Mouse (Mus musculus): Measurements from ENCODE around the gene Dmc1.

Gene Dmc1

DNA sequence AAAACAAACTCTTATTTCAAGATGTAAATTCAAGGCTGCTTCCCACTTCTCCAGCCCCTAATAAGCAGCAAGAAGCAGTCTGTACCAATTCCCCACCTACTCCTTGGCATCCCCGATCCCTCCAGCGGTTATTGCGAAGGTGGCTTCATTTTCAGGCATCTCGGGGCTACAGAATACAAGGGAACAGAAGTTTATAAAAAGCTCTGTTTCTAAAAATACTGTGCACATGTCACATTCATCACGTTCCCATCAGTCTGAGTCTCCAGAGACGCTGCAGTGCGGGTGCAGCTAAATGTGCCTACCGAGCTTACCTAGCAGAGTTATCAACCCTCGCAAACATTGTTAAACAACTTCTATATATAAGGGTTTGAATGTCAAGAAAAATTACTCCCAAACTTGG is 42.5 kb downstream of the Dmc1 start:
- no peak for DNase-seq (ENCODE audit: low spot score)

DNA sequence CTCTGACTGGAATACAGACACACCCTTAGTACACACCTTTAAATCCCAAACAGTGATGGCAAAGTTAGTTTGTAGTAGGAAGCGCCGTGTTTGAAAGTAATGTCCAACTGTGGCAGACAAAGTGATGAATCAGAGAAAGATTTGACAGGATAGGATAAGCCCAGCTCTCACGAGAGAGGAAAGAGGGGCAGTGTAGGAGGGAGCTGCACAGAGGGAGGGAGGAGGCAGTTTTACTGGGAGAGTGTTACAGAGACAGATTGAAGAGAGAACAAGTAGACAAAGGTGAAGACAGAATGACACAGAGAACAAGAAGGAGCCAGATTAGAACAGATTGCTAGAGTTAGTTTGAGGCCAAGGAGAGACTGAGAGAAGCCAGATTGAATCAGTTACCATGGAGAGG is 45.3 kb downstream of the Dmc1 start:
- no peak for DNase-seq (ENCODE audit: low spot score)

DNA sequence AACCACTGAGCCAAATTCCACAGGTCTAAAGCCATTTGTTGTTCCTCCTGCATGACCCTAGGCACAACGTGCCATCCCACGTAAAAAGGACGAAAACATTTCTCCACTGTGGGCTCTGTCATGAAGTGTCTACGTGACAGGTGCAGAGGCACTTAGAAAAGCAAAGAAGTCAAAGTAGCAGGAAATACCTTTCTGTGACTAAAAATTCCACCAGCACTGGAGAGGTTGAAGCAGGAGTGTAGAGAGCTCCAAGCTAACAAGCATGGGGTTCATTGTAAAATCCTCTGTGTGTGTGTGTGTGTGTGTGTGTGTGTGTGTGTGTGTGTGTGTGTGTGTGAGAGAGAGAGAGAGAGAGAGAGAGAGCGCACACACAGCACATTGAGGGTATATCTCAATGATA is 52.3 kb downstream of the Dmc1 start:
- no peak for DNase-seq (ENCODE audit: low spot score)

DNA sequence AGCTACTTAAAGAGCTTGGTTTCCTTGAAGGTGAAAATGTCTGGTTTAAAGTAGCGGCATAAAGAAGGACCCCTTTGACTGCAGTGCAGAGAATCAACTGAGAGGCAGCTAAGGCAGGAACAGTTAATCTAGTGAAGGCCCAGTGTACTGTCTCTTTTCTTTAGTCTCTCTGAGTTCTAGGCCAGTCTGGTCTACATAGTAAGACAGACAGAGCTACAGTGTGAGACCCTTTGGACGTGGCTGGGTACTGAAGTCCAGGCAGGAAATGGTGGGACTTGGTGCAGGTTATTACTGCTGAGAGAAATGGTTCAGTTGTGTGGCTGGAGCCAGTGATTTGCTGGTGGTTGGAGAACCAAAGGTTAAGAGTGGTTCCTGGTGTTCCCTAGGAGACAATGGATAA is 56.7 kb downstream of the Dmc1 start:
- DNase-seq (ENCODE audit: low spot score), result no peak

DNA sequence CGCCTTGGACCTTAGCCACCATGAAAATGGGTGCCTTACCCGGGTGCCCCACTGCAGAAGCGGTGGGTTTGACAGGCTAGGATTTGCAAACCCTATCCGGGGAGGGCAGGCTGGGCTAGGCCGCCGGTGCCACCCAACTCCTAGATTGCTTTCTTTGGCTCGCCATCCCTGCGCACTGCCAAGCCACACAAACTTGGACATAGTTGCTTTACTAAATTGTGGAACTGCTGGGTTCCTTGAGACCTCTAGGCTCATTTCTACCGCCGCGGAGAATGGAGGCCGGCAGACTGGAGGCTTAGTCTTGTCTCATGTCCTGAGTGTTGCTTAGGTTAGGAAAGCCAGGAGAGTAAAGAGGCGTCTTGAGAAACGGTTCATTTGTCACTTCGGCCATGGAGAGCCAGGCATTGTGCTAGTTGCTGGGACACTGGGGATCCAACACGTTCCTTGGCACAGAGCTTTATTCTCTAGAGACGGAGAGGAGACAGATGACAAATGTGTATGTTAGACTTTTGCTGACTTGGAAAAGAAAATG is 57.6 kb downstream of the Dmc1 start:
- no peak for DNase-seq (ENCODE audit: low spot score)

DNA sequence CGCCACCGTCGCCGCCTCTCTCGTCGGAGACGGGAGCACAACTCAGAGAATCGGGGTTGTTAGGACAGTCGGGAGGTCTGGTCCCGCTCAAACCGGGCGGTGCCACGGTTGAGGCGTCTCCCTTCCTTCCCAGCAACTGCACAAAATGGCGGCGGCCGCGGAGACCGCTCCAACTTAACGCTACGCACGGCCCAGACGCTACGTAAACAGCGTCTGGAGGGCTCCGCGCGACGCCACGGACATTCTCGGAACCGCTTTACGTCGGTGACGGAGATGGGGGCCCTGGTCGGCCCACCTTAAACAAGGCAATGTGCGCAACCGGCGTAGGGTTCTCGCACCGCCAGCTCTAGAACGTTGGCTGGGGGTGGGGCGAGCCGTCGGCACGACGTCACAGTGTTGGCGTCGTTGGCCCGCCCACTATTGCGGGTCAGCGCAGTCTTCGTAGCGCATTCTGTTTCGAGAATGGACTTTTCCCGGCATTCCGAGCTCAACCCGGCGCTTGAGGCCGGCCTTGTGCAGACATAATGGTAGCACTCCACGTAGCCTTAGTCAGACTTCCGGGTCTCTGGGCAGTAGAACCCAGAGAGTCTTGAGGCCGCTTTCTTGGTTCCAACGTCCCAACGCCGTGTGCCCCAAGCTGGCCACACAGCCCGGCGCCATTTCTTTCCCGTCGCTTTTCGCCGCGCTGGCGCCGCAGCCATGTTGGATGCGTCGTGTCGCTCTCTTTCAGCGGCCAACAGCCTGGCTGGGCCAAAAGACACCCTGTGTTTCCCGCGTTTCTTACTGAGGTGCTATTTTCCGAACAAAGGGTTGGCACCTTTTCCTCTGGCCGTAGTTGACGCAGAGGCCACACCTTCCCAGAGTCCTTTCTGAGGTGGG is 58.3 kb downstream of the Dmc1 start, which contains the start of gene Ddx17:
TSS of gene Ddx17 (minus strand) at position 332 of the 879 bp plus-strand sequence.
- peak; percentile 97 for DNase-seq (ENCODE audit: low spot score)

DNA sequence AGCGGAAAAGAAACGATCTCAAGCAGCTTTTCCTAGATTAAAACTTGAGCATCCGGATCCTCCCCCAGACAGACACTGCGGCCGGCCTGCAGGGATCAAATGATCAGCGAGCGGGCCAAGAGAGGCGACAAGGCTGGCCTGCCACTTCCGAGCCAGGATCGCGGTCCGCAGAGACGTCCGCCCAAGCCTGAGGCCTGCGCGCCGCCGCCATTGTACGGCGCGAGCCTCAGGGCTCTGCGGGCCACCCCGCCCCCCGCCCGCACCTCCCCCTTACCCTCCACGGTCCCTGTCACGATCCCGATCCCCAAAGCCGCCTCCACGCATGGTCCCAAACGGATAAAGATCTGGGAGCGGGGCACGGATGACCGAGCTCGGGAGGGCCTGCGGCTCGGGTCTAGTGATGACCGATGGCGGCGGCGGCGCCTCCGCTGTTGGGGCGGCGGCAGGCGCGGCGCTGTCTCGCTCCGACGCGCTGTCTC is 58.9 kb downstream of the Dmc1 start:
- DNase-seq (ENCODE audit: low spot score), result no peak

DNA sequence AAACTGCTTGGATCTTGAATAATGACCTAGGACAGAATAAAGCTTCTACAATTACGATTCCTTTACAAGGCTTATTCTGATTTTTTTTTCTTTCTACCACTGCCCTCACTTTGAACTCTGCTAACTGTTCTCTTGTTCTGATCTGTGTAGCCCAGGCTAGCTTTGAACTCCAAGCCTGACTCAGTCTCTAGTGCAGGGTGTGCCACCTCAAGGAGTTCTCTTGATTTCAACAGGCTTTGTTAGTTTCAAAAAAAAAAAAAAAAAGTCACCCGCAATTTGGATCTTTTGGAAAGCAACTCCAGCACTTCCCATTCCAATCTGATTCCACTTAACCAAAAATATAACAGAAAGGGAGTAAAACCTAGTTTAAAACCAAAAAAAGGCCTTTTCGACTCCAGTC is 59.4 kb downstream of the Dmc1 start:
- DNase-seq (ENCODE audit: low spot score), result no peak

DNA sequence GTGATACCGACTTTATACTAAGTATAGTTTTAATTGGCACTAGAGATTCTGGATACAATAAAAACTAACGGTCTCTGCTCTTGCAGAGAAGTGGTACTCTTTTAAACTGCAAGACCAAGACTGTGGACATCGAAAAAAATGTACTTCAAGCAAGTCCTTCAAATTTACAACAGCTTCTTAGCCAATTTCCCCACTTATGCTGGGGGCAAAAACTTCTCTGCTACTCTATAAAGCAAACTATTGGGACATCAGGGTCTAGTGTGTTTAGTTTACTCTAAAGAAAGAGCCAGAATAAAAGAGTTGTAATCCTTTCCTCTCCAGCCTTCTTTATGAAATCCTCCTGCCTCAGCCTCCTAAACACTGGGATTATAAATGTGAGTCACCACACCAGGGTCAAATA is 60.9 kb downstream of the Dmc1 start:
- no peak for DNase-seq (ENCODE audit: low spot score)

DNA sequence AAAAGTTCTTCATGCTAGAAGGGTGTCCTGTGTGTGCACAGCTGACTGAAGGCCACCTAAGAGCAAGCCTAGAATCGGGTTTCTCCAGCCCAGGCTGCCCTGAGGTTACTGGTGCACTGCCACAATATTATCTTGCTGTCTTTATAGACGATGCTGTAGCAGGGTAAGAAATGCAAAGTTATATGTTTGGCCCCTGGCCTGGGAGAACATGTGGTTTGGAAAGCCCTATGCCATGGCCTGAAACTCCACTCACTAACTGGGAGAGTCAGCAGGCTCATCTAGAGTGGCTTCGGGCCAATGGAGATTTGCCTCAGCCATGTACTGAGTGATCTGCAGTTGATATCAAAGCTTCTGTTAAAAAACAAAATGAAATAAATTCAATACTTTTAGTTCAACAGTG is 71.1 kb downstream of the Dmc1 start:
- DNase-seq (ENCODE audit: low spot score), result no peak

DNA sequence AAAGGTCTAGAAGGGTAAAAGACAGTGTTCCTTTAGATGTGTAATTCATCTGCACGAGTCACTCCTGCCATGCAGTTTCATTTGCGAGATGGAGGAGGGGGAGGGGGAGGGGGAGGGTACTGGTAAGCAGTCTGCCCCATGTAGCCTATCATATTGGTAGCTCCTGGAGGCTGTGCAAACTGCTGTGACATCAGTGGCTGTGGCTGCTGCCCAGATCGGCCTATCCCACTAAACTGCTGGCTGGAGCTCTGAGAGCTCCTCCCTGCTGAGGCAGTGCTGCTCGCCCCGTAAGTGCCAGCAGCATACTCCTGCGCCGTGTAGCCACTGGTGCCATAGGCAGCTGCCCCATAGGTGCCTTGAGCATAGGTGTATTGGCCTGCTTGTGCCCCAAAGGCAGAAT is 75.0 kb downstream of the Dmc1 start:
- no peak for DNase-seq (ENCODE audit: low spot score)

DNA sequence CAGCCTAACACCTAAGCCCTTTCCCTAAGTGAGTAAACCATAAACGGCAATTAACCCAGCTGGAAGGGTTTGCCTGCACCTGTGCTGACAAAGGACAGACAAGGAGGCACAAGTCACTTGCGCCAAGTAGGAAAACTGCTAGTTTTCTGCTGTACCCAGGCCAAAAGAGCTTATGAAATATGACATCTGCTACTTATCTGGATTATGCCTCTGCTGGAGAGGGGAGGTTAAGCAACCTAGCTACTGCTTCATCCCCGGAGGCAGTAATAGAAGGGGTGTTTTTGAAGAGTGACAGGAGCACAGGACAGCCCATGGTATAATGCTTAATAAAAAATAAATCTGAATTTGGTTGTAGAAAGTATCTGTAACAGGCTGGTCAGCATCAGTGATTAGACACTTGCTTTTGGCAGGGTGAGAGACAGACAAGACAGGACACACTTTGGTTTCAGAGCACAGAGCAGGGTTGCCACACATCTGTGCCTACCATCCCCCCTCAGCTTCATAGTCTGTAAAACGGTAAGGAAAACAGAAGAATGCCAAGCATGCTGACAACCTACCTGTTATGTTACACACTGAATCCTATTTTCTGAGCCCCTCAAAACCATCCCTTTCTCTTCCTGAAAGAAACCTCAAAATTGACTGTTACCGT is 76.8 kb downstream of the Dmc1 start:
- DNase-seq (ENCODE audit: low spot score), result no peak

DNA sequence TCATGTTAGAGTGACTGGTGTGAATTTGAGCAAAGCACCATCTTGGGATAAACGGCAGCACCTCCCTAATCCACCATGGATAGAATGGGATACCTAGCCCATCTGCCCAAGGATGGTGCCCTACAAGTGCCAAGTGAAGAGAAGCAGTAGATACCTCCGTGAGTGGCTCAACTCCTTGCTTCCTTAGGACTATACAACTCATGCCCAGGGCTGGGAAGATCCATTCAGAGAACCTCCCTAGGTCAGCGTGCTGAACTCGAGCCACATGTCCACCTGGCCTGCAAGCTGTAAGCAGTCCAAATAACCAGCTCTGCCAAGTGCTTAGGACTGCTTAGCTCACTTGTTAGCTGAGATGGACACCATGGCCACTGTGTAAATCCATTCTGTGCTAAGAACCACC is 77.7 kb downstream of the Dmc1 start:
- DNase-seq (ENCODE audit: low spot score), result no peak

DNA sequence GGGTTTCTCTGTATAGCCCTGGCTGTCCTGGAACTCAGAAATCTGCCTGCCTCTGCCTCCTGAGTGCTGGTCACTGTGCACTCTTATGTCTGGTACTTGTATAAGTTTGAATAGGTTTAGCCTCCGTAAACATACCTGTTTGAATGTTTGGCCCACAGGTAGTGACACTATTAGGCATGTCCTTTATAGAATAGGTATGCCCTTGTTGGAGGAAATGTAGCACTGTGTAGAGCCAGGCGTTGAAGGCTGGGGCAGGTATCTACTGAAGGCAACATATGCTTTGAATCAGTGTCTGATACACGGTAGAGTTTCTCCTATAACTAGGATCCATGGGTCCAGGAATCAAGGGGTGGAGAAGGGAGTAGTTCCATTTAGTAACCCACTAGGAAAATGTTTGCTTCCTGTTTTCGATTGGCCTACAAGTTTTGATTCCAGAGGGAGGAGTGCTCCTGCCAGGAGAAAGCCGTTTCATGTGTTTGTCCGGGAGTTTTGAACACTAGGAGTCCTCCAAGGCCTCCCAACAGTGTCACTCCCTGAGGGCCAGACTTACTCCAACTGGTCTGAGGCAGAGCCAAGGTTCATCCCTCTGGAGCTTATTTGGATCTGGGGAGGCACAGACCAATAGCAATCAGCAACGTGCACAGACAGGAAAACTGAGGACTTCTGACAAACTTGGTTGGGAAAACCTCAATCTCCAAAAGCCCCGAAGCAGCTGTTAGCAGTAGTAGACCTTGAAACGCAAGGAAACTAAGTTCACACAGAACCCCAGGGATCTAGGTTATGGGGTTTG is 78.7 kb downstream of the Dmc1 start:
- DNase-seq (ENCODE audit: low spot score), result no peak

DNA sequence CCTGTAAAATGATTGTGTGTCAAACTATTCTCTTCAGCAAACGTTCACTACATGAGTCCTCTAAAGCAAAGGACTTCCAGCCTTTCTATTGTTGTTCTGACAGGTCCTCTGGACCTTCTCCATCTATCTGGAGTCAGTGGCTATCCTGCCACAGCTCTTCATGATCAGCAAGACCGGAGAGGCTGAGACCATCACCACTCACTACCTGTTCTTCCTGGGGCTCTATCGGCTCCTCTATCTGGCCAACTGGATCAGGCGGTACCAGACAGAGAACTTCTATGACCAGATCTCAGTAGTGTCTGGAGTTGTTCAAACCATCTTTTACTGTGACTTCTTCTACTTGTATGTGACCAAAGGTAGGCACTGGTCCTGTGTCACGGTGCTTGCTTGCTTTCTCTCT is 79.3 kb downstream of the Dmc1 start:
- DNase-seq (ENCODE audit: low spot score), result no peak

DNA sequence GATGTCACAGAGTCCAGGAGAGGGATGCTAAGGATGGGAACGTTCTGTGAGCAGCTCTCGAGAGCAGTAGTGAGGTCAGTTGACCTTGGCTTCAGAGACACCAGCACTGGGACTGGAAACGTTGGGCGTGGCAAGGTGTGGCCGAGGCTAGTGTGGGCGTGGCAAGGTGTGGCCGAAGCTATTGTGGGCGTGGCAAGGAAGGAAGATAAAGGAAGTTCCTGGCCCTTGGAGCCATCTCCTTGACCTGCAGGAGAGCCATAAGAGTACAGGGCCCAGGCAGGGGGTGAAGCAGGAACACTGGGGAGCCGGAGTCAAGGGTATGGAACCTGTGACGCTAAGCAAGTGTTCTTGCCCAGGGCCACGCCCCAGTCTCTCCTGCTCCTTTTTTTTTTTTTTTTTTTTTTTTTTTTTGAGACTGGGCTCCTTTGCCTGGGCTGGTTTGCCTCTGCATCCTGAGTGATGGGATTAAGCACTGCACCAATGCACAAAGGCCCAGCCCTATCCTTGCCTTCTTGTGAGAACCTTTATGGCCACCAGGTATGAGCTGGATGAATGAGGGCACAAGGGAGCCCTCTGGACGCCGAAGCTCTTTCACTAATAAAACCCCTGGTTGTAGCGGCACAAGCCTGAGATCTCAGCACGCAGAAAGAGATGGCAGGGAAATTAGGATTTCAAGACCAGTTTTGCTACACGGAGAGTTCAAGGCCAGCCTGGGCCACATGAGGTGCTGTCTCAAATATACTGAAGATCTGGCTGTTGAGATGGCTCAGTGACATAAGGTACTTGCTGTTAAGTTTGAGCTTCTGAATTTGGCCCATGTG is 85.3 kb downstream of the Dmc1 start:
- no peak for DNase-seq (ENCODE audit: low spot score)

DNA sequence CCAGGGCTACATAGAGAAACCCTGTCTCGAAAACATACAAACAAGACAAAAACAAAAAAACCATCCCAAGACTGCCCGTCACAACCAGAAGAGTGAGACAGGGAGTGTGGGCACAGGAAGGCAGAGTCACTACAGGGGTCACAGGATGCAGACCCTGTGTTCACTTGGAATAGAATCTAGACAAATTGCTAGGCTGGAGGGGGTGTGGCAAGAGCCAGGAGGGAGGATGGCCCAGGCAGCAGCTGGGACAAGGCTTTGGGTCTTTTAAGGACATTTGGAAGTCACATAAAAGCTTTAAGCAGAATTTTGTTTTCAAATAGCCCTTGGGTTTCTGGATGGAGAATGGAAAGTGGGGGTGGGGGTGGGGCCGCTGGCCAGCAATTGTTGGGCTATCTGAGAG is 86.3 kb downstream of the Dmc1 start:
- DNase-seq (ENCODE audit: low spot score), result no peak

DNA sequence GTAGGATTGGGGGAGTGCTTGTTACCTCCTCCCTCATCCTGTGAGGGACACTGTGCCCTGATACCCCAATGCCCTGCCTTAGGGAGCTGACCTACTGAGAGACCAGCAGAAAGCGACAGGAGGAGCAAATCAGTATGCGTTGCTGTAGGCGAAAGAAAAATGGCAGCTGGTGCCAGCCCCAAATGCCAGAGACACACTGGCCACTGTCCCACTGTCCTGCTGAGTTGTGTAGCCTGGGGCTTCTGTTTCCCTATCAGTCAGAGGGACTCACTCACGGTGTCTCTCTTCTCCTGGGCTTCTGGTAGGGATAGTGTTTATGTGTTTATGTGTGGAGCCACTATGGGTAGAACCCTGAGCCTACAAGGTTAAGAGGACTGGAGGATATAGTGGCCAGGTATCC is 87.2 kb downstream of the Dmc1 start:
- no peak for DNase-seq (ENCODE audit: low spot score)

DNA sequence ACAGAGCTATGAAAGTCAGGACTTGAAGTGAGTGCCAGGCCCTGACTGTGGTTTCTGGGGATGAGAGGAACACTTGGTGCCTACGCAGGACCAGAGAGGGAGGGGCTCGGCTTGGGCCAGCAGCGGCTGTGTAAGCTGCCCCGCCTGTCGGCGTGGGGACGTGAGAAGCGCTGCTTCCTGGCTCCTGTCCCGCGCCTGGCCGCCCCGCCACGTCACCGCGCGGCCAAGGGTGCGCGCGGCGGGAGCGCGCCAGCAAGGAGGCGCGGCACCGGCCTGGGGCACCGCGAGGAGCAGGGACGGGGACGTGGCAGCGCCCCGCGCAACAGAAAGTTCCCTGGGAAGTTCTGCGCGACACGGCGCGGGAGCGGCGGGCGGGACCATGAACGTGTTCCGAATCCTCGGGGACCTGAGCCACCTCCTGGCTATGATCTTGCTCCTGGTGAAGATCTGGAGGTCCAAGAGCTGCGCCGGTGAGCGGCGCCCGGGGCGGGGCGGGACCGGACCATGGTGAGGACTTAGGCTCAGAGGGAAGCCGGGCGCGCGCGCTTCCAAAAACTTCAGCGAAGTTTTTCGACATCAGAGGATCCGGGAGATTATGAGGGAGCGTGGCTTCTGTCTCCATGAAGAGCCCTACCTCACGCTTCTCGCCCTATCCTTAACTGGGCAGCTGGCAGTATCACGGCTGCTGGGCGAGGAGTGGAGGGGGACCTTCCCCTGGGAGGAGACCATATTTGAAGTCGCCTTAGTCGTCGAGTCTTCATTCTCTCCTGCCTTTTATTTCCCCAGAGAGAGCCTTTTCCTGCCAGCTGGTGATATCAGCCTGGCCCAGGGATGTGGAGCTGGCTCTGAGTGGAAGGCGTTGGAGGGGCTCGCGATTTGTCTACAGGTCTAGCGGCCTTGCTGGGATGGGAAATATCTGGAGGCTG is 88.5 kb downstream of the Dmc1 start, which contains the start of gene Kdelr3:
TSS of gene Kdelr3 (plus strand) at position 241 of the 926 bp plus-strand sequence.
- DNase-seq (ENCODE audit: low spot score), result no peak

DNA sequence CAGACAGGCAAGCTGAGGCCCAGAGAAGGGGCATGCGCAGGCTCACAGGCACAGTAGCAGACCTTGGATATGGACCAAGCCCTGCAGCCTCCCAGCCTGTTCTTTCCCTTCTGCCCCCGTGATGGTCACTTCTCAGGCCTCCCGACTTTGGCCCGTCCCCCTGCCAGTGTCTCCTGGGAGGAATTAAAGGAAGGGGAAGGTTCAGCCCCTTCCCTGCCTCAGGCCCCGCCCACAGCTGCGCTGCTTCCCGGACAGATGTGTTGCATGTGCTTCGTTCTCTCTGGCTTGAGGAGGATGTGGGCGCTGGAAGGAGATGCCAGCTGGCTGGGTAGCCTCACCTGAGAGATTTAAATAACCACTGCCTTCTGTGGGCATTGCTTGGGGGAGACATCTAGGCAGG is 91.0 kb downstream of the Dmc1 start:
- no peak for DNase-seq (ENCODE audit: low spot score)

All from layer of hippocampus, adult 9-10 months (tissue).